Mouse (Mus musculus) lung, postnatal 0 days (tissue): ENCODE data around the gene Kdm6a. TPM values are rescaled to one million over a fixed set of nuclear protein-coding genes. Genes with fewer than 3 reads are reported as not detected.

Experiments
- ATAC-seq: fragments of 200-750 bp; cut with Nextera tagmentation; 2 replicates; pipeline ENCODE4 v1.8.0; 2017; ENCODE audit warnings: moderate library complexity
- DNase-seq: peaks from one replicate; pipeline ENCODE4 v3.0.0-alpha.2; 2016; ENCODE audit warnings: low spot score
- H3K27ac ChIP-seq: fragments of 300-500 bp; sonication (generic); 2 replicates; pipeline ENCODE4 v1.5.1; 2014; ENCODE audit warnings: antibody characterized with exemption, mild to moderate bottlenecking, low read length, mixed read lengths
- H3K27me3 ChIP-seq: fragments of 300-500 bp; sonication (generic); replicated peaks from 2 replicates; pipeline ENCODE4 v1.6.1; 2014; ENCODE audit warnings: low read length, mixed read lengths; ENCODE audit not compliant: insufficient read depth
- H3K36me3 ChIP-seq: fragments of 300-500 bp; sonication (generic); 2 replicates; pipeline ENCODE4 v1.6.1; 2014; ENCODE audit warnings: low read length, mixed read lengths; ENCODE audit not compliant: insufficient read depth
- H3K4me1 ChIP-seq: fragments of 300-500 bp; sonication (generic); 2 replicates; pipeline ENCODE4 v1.6.1; 2014; ENCODE audit warnings: antibody characterized with exemption, low read depth, low read length, mixed read lengths; ENCODE audit not compliant: insufficient read depth
- H3K4me2 ChIP-seq: fragments of 300-500 bp; sonication (generic); replicated peaks from 2 replicates; pipeline ENCODE4 v1.6.1; 2014; ENCODE audit warnings: low read depth, mild to moderate bottlenecking, low read length, moderate library complexity, mixed read lengths
- H3K4me3 ChIP-seq: fragments of 300-500 bp; sonication (generic); 2 replicates; pipeline ENCODE4 v1.5.1; 2014; ENCODE audit warnings: low read depth, low read length
- H3K9ac ChIP-seq: fragments of 300-500 bp; sonication (generic); replicated peaks from 2 replicates; pipeline ENCODE4 v1.6.1; 2014; ENCODE audit warnings: low read depth, mild to moderate bottlenecking
- H3K9me3 ChIP-seq: fragments of 300-500 bp; sonication (generic); 2 replicates; pipeline ENCODE4 v1.6.1; 2016; ENCODE audit warnings: low read length, mixed read lengths
- CTCF ChIP-seq: IDR thresholded peaks from 2 replicates; pipeline ENCODE4 v1.5.1; 2016; ENCODE audit warnings: antibody characterized with exemption, mild to moderate bottlenecking
- EP300 ChIP-seq: IDR thresholded peaks from 2 replicates; pipeline ENCODE4 v1.6.1; 2016; ENCODE audit warnings: antibody characterized with exemption, mild to moderate bottlenecking, control low read depth
- WGBS: fragments of 180-500 bp; shearing (Covaris S2); extraction: QIAGEN DNeasy Blood & Tissue Kit; methylation state at CpG from one replicate; pipeline ENCODE4 v1.1.7; 2014; 5-methylcytosine and 5-hydroxymethylcytosine counted together
- polyA plus RNA-seq: library from polyadenylated mRNA; unstranded; fragments of >200 nt; fragmentation: Nextera tagmentation; extraction: Ambion mirVana; gene quantifications from 2 replicates; pipeline ENCODE4 v1.2.1, GENCODE M21; 2015

The Kdm6a gene
- polyA plus RNA-seq, 1 experiment from 2014 or later: 17.4 TPM

GRCm38 (mm10) chrX:18179492-18179891 is 17.1 kb downstream of the Kdm6a start:
- WGBS: 45% methylated on average over 1 of the region's 1 CpGs
- no peak overlapping the region for H3K4me3 ChIP-seq
- H3K27ac ChIP-seq: no peak overlapping the region
- H3K9ac ChIP-seq: no peak overlapping the region
- no peak overlapping the region for H3K4me2 ChIP-seq
- H3K4me1 ChIP-seq: no peaks in the 10 kb centered on the region
- no peak for ATAC-seq
- no peaks in the 10 kb centered on the region for H3K27me3 ChIP-seq
- TF ChIP-seq EP300: no peak
- no peak for TF ChIP-seq CTCF
- H3K36me3 ChIP-seq: no peaks in the 10 kb centered on the region
- no peak for DNase-seq
- H3K9me3 ChIP-seq: no peaks in the 10 kb centered on the region

GRCm38 (mm10) chrX:18187203-18187602 is 24.8 kb downstream of the Kdm6a start:
- TF ChIP-seq EP300 (no peak), CTCF (no peak)
- DNase-seq (no peak), ATAC-seq (no peak)
- no peaks in the 10 kb centered on the region for H3K9me3 ChIP-seq
- H3K4me2 ChIP-seq: no peak overlapping the region
- no peak overlapping the region for H3K4me3 ChIP-seq
- H3K4me1 ChIP-seq: no peaks in the 10 kb centered on the region
- H3K27me3 ChIP-seq: no peaks in the 10 kb centered on the region
- H3K36me3 ChIP-seq: no peaks in the 10 kb centered on the region
- H3K27ac ChIP-seq: no peak overlapping the region
- no peak overlapping the region for H3K9ac ChIP-seq

GRCm38 (mm10) chrX:18188293-18188692 is 25.9 kb downstream of the Kdm6a start:
- WGBS: 91% methylated on average over 2 of the region's 2 CpGs
- TF ChIP-seq CTCF (no peak), EP300 (no peak)
- H3K4me1 ChIP-seq: no peaks in the 10 kb centered on the region
- no peaks in the 10 kb centered on the region for H3K27me3 ChIP-seq
- no peaks in the 10 kb centered on the region for H3K36me3 ChIP-seq
- no peak overlapping the region for H3K9ac ChIP-seq
- no peak overlapping the region for H3K27ac ChIP-seq
- DNase-seq: no peak
- no peak for ATAC-seq
- no peaks in the 10 kb centered on the region for H3K9me3 ChIP-seq
- H3K4me2 ChIP-seq: no peak overlapping the region
- no peak overlapping the region for H3K4me3 ChIP-seq

- TF ChIP-seq CTCF (no peak), EP300 (no peak)
- no peak for DNase-seq
- Histone ChIP-seq H3K27me3 (no peaks in the 10 kb centered on the region), H3K4me2 (no peak overlapping the region), H3K4me3 (no peak overlapping the region), H3K9ac (no peak overlapping the region), H3K27ac (no peak overlapping the region), H3K9me3 (no peaks in the 10 kb centered on the region), H3K36me3 (no peaks in the 10 kb centered on the region), H3K4me1 (no peaks in the 10 kb centered on the region)
- 91% methylated on average over 1 of the region's 1 CpGs for WGBS
- no peak for ATAC-seq
Measured at GRCm38 (mm10) chrX:18239572-18239971, 77.2 kb downstream of the Kdm6a start.

GRCm38 (mm10) chrX:18250621-18251020 is 88.2 kb downstream of the Kdm6a start:
- Histone ChIP-seq H3K27me3 (no peaks in the 10 kb centered on the region), H3K9ac (no peak overlapping the region), H3K27ac (no peak overlapping the region), H3K4me2 (no peak overlapping the region), H3K9me3 (no peaks in the 10 kb centered on the region), H3K4me3 (no peak overlapping the region), H3K36me3 (no peaks in the 10 kb centered on the region), H3K4me1 (no peaks in the 10 kb centered on the region)
- no peak for ATAC-seq
- TF ChIP-seq EP300 (no peak), CTCF (no peak)
- WGBS: 95% methylated on average over 4 of the region's 4 CpGs
- DNase-seq: no peak

- H3K27me3 ChIP-seq: no peaks in the 10 kb centered on the region
- H3K9me3 ChIP-seq: no peaks in the 10 kb centered on the region
- no peak overlapping the region for H3K4me2 ChIP-seq
- DNase-seq (peak; percentile 80), ATAC-seq (peak; percentile 75)
- H3K36me3 ChIP-seq: no peaks in the 10 kb centered on the region
- H3K4me1 ChIP-seq: no peaks in the 10 kb centered on the region
- peak; percentile 95 for TF ChIP-seq CTCF
- no peak for TF ChIP-seq EP300
- no peak overlapping the region for H3K4me3 ChIP-seq
- H3K9ac ChIP-seq: no peak overlapping the region
- 23% methylated on average over 4 of the region's 4 CpGs for WGBS
- no peak overlapping the region for H3K27ac ChIP-seq
Measured at GRCm38 (mm10) chrX:18254767-18255166, 92.4 kb downstream of the Kdm6a start.

- Histone ChIP-seq H3K9me3 (no peaks in the 10 kb centered on the region), H3K27me3 (no peaks in the 10 kb centered on the region), H3K36me3 (no peaks in the 10 kb centered on the region), H3K9ac (no peak overlapping the region), H3K4me1 (no peaks in the 10 kb centered on the region), H3K4me3 (no peak overlapping the region), H3K4me2 (no peak overlapping the region), H3K27ac (no peak overlapping the region)
- no peak for ATAC-seq
- 92% methylated on average over 8 of the region's 8 CpGs for WGBS
- TF ChIP-seq CTCF (no peak), EP300 (no peak)
- DNase-seq: no peak
Measured at GRCm38 (mm10) chrX:18258238-18258809, 95.9 kb downstream of the Kdm6a start.
